Mouse (Mus musculus): Measurements from ENCODE around the gene Acot8.

DNA sequence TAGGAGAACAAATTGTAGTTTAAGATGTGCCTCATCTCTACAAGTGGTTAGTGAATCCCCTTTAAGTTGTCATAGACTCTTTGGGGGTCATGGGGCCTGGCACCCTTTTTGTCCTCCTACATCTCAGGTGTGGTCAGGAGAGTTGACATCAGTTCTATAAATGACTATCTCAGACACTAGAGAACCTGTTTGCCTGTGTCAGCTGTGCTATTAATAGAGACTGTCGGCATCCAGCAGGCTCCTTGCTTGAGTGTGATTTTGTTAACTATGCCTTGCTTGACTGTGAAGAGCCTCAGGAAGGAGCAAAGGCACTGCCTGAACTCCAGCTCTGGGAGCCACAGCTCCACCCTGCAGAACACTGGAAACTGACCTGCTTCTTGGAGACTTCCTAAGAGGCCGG lies 49.9 kb downstream of the Acot8 start:
- TF ChIP-seq TAL1 (IDR thresholded peaks at IDR 0.05; ENCODE audit: low read length) = no peak
- no peak for TF ChIP-seq GATA1 (IDR thresholded peaks at IDR 0.05; ENCODE audit: low read length)

Measured in erythroblast, embryonic 14.5 days (primary cell).